Mouse (Mus musculus) liver, embryonic 14.5 days (tissue): ENCODE results near the gene Spen.

ENCODE experiments used
- CTCF ChIP-seq: IDR thresholded peaks from 2 replicates; pipeline ENCODE4 v1.5.1; 2016; ENCODE audit warnings: antibody characterized with exemption, low read depth, control low read depth
- EP300 ChIP-seq: IDR thresholded peaks from 2 replicates; pipeline ENCODE4 v1.6.1; 2016; ENCODE audit warnings: antibody characterized with exemption, low read depth

DNA sequence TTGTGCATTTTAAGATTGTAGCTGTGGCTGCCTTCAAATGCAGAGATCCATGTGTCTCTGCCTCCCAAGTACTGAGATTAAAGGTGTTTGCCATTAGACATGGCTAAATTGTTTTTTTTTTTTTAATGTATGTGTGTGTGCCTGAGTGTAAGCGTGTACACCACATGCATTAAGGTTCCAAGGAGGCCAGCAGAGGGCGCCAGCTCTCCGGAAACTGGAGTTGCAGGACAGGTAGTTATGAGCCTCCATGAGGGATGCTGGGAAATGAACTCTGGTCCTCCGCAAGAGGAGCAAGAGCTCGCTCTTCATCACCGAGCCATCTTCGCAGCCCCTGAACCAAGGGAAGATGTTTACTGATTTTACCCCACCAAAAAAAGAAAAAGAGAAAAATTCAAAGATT lies 38.5 kb upstream of the Spen start:
- peak; percentile 56 for TF ChIP-seq CTCF
- no peak for TF ChIP-seq EP300
